Mouse (Mus musculus) c-Kit-positive CD71-negative TER-119-negative erythroid progenitor cells, embryonic 14.5 days (primary cell): ENCODE data around the gene Sema3e.

Experiments
- DNase-seq: peaks from one replicate; pipeline ENCODE4 v3.0.0-alpha.2; 2013; ENCODE audit warnings: low read depth

Sema3e gene

DNA sequence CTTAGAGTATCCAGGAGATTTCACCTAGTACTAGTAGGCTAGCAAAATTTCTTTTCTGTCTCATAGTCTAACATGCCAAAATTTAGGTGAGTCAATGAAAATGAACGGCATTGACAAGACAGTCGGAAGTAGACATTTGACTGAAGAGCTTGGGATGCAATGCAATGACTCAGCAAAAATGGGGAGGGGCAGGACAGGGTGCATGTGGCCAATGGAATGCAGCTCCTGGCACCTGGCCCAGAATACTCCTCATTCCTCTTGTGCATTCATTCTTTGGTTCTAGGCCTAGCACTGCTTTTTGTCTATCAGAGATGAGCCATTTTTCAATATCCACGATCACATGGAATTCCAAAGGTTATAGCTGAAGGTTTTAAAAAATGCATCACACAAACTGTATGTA, 48.1 kb downstream of the Sema3e start:
- no peak for DNase-seq

DNA sequence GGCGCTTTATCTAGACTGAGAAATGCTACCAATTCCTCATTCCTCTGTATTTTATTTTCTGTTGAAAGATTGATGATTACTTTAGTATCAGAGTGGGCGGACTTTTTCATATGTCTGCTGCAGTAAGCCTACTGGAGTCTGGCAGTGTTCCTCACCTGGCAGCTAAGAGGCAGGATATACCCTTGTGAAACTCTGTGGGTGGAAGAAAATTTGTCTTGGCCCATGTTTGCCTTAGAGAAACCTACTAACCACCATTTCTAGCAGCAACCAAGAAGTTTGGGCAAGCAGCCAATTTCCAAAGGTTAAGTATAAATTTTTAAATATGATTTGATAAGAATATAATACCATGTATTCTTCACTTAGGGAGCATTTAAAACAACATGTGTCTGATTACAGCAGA, 63.0 kb downstream of the Sema3e start:
- no peak for DNase-seq

DNA sequence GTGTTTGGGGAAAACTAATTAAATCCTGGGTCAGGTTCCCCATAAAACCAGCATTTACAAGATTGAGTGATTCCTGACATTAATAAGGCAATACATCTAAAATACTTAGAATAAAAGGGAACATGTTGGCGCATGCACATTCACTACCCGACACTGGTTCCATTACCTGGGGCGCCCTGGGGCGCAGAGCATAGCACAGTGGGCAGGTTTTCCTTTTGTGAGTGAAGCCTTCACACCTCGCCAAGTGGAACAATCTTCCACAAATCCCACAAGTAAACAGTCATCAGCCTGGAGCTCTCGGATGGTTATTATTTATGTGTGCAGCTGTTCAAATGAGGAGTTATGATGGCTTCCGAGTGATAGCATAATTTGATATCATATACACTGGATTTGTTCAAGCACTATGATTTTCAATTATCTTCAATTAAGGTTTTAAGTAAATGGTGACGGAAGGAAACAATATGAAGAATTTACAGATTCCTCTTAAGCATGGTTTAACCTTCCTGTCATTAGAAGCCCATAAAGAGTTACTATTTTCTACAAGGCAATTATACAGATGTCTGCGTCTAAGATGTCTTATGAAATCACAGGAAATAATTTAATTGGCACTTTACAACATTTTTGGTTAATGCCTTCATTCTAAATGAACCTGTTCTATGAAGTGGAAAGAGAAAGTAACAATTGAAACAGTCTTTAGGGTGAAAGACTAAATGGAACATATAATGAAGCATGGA, 65.0 kb downstream of the Sema3e start:
- DNase-seq: no peak

DNA sequence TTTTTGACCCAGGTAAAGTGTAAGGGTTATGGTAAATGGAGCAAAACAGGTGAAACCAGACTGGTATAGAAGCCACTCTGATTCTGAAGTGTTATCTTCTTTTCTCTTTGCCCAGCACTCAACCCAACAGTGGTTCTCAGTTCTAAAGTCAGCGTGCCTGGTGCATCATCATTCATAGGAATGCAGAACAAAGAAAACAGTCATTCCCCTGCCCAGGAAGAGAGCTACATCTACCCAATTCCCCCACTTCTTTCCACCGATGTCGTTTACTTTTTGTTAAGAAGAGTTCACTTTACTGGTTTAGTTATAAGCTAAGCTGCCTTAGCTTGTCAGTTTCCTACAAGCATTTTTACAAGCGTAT, 65.5 kb downstream of the Sema3e start:
- DNase-seq: no peak

DNA sequence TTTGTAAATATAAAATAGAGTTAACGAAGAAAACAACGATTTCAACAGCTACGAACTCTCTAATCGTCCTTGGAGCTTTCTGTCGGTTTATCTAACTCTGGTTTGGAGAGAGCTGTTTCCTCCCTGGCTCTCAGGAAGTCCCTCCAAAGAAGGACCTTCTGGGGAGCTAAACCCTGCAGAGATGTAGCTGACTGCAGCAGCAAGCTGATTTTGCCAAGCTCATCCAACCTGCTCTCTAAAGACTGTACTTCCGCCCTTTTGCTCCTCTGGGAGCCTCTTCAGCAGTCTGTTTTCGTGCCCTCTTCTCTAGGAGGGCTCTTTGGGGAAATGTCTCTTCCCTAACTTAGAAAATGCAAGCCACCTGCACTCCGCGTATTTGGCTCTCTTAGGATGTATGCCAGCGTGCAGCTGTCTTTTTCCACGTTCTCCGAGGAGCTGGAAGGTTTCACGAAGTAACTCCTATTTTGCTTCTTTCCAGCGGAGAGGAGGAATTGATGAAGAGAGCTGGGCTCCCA, 67.2 kb downstream of the Sema3e start:
- DNase-seq: no peak

DNA sequence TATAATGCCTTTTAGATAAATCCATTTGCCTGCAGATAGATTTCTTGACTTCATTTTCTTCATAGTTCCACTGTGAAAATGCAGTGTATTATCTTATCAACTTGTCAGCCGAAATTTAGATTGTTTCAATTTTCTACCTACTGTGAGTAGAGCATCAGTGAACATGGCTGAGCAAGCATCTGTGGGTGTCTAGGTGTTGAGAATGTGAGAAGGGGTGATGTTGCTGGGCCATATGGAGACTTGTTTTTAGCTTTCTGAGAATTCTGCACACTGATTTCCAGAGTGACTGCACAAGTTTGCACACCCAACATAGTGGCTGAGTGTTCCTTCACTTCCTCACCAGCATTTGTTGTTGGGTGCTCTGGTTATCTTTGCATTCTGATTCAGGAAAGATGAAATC, 71.1 kb downstream of the Sema3e start:
- DNase-seq: no peak

DNA sequence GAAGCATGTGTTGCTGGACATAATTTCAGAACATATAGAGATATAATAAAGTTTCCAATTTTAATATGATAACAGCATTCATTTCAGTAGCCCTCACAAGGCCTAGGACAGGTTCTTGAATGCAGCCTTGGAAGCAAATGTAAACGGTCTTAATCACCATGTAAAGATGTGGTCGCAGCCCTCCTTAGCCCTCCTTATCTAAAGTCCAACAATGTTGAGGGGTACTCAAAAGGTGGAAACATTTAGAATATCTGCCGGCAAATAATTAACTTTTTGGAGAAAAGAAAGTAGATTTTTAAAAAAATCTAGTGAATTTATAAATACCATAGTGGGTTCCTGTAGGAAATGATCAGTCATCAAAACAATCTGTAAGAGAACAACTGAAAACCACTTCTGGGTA, 73.6 kb downstream of the Sema3e start:
- DNase-seq: no peak

DNA sequence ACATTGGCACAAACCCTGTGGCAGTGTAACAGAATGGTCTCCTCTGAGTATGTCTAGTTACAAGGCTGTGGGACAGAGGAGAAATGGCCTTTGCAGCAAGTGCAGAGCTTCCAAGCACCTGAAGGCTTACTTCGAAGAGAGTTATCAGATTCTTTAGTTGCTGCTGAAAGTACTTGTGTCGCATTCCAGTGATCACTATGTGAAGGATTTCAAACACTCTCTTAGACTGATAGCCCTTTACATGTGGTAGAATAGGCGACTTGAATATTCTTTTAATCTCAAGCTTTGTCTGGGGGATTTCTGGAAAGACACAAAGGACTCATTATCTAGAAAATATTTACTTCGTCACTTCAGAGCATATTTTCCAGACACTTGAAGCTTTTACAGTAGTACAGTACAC, 82.3 kb downstream of the Sema3e start:
- DNase-seq: no peak

DNA sequence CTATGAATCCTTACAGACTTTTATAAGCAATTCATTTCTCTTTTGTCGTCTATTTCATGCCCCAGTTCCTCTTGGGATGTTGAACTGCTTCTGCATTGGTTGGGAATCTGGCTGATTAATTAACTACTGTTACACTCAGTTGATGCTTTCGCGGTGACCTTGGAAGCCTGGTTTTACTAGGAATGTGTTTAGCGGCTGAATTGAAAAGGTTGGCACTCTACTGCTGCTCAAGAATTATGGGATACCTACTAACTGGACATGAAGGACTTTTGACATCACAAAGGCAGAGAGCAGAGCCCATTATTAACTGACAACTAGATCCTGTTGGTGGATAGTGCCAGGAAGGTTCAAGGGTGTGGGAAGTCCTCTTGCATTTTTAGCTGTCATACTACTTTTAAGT, 83.9 kb downstream of the Sema3e start:
- DNase-seq: no peak

DNA sequence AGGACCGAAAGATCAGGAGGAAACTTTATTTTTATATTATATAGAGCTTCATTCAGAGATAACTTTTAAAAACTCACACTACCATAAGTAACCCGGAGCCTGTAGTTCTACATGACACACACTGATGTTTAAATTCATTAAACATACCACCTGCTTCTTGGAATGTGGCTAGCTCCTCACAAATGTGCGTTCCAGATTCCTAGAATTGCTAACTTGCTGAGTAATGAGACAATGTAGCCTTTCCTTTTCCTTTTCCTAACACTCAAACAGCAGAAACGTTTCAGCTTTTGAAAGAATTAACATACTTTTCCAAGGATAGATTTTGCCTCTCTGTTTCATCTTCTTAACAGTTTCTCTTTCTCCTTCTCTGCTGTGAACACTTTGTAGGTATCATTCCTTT, 86.3 kb downstream of the Sema3e start:
- no peak for DNase-seq

DNA sequence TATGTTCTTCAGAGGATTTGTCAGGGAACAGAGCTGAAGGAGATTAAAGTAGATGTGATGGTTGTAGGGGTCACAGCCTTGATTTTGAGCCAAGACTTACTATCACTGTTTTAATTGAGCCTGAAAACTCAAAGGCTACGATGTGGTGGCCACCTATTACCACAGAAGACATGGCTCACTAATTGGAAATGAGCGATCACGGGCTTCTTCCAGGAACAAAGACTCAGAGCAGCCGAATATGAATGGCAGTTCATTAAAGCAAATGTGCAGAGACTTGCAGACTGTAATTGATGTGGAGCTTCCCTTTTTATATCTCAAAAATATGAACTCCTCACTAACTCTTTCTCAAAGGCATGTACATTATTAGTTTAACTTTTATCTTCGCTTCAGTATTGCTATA, 96.8 kb downstream of the Sema3e start:
- no peak for DNase-seq

DNA sequence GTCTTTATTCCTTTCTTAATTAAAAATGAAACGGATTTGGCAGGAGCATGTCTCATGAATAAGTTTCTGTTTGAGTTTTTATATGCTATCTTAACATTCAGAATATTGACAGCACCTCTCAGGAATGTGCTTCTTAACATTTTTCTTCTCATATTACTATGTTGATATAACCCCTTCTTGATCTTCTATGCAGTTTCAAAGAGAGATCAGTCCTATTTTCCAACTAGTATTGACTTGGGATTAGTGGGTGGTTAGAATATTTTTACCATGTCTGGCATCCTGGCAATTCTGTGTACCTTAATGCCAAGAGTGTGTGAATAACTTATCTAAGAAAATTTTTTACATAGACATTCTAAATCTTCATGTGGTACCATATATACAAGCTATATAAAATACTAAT, 101.5 kb downstream of the Sema3e start:
- no peak for DNase-seq

DNA sequence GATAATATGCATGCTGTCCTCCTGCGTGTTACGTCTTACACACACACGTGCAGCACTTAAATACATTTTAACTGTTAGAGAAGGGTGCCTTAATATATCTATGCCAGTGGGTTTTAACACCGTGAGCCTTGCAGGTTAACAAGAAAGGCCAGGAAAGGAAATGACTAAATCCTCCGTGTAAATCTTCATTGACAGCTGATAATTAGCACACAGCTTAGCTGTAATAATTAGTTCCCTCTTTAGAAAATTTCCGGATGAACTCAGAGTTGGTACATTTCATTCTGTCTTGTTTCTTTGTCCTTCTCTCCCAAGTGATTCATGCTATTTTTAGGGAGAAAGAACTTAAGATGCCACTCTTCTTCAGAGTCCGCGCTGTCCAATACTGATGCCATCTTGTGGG, 110.9 kb downstream of the Sema3e start:
- no peak for DNase-seq

DNA sequence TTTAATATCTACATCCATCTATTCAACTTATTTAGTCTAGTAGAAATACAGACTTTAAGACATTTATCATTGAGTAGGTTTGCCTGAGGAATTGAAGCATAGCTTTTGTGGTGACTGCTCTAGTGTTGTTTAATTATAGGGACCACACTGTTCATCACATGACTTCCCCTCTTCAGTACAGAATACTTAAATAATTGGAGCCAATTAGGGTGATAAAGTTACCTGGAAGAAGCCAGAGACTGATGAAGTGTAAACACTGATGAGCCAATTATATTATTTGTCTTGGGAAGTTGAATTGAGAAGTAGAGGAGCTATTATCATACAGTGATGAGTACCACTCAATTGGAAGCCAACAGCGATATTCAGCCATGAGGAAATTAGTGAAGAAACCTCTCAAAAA, 113.6 kb downstream of the Sema3e start:
- DNase-seq: no peak

DNA sequence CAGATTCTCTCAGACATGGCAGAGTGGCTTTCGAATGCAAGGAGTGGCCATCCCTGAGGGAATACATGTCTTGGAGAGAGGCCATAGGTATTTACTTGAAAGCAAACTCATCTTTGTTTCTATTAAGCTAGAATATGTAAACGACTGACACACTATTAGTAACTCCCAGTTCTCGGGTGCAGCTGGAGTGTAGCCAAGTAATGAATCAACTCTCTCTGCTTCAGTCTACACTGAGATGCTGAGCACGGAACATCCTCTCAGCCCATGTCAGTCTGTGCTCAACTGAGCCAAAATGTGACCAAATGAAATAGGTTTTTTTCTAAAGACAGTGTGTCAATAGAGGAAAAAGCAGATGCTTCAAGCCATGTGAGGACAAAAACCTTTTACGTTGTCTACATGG, 137.5 kb downstream of the Sema3e start:
- no peak for DNase-seq

DNA sequence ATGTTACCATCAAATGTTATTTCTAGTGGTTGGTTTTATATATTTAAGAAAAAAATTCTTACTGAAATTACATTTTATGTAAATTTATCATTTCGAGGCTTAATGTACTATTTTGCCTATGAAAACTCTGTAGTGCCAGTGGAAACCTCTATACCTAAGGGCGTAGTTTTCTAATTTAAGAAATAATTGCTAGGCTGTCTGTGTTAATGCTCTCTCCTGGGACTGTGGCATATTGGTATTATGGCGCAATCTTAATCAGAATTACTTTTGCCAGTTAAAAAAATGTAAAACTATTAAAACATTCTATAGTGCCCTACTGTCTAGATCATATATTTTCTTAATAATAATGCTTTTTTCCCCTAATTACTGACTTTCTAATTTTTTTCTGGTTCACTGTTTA, 138.2 kb downstream of the Sema3e start:
- no peak for DNase-seq

DNA sequence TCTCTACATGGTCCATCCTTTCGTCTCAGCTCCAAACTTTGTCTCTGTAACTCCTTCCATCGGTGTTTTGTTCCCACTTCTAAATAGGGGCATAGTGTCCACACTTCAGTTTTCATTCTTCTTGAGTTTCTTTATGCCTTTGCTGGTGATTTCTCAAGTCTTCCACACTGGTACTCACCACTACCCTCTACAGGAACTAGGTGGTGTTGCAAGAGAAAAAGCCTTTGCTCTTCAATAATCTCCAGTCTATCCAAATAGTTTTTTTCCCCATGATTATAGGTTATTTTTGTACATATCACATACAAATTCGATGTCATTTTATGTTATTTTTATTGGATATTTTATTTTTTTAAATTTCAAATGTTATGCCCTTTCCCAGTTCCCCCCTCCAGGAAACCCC, 142.7 kb downstream of the Sema3e start:
- no peak for DNase-seq

DNA sequence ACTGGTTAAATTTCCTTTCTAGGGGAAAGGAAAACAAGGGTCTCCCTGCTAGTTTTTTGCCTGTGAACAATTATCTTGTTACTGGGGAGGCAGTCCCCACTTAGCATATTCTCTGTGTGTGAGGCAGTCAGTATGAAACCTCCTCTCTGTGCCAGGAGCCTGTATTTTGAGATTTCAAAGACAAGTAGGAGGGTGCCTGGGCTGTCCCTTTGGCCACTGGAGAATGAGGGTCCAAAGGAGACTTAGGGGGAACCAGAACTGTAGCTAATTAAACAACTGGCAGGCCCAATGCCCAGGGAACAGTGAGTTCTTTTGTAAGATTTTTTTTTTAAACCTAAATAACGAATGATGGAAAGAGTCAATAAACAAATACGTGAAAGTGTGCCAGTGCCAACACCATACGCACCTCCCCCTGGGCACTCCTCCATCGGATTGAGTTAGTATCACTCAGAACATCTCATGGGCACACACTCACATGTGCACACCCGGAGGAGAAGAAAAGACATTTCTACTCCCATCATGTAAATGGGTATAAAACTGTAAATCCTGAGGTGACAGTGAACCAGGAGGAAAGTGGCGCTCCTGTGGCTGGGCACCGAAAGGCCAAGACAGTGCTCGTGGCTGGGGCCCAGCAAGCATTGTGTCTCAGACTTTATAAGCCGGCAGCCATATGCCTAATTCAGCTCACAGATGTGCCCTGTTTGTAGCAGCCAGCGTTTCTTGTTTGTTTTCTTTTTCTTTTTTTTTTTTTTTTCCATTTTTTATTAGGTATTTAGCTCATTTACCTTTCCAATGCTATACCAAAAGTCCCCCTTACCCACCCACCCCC, 148.5 kb downstream of the Sema3e start:
- DNase-seq: no peak

DNA sequence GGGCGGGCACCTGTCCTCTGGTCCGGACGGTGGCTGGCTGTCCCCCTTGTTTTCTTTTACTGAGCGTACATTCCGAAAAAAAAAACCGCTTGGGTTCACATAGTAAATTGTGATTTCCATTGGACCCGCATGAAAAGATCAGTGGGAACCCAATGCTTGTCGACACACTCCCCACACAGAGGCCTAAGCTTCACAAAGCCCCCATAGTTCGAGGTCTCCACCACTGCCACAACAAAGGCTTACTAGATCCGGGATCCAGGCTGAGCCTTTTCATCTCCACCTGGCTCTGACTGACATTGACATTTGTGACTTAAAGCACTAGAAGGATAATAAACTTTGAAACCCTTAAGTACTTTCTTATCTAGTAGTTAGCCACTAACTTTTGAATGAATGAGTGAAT, 155.5 kb downstream of the Sema3e start:
- DNase-seq: no peak

DNA sequence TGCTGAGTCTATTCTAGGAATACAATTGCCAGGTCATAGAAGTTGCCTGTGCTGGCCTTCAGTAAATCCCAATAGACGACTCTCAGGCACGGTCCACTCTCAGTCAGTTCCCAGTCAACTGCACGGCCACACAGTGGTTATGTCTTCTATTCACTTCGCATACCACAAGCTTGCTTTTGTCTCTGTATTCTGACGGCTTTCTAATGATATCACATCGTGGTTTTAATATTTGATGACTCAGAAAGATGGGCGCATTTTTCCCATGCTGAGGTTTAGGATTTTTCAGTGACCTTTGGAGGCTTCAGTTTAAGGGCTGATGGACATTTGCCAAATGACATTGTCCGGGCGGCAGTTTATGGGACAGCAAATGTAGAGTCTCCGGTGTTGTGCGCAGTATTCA, 157.1 kb downstream of the Sema3e start:
- no peak for DNase-seq

DNA sequence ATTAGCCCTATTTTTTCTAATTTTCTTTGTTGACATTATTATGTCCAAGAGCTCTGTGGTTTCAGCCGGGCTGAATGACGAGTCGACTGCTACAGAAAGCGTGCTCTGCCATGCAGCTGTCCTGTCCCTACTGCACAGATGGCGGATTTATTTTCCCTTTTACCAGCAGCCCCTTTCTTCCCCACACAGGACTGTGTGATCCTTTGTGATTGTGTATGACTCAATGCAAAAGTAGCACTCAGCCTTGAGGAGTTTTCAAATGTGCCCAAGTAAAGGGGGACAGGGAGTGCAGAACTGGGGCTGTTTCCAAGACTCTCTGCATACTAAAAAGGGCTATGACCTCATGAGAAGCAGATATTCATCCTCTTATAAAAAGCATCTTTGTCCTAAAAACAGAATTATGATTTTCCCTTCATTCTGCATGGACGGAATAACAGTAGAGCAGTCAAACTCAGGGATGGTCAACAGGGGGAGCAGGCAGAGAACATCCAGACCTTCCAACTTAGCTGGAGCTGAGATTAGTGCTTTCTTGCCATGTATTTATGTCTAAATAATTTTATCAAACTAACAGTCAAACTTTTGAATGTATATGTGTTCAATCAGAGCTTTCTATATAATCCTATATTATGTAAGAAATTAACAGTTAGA, 170.2 kb downstream of the Sema3e start:
- no peak for DNase-seq

DNA sequence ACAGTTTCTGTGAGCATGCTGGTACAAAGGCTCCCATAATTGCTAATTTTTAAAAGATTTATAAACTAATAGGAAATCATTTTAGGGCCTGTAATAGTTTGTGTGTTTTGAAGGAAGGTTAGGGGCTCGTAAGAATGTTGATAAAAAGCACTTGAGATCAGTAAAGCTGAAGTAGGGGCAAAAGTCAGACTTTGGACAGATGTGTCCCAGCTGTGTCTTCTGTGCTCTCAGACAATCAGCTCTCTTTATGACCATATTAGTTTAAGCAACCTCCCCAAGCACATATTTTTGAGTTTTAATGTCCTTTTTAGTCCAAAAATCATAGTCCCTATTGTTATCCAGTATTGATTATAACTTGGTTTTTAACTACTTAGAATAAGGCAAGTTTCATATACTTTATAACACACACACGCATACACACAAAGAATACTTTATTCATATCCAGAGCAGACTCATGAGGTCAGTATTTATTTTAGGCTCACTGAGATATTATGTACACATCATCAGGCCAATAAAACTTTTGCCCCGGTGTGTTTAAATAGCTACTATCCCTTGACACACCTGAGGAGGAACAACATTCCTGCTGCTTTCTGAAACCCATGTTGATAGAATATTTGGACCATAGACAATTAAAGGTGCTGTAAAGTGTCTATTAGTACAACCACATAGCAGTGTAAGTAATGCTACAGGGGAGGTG, 173.4 kb downstream of the Sema3e start:
- no peak for DNase-seq

DNA sequence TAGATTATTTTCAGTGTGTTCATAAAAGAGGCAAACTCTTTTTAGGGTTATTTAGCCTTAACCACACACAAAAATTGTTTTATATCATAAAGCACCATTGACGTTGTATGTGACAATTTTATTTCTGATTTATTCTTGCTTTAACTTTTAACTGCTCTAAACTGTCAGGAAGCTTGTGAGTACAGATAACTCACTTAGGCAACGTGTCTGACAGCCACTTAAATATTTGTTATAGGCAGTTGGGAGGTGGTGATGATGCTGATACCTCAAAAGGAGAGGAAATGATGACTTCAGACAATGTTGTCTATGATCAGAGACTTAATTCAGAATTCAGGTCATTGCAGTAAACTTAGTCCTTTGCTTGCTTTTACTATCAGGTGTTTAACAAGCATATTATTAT, 181.7 kb downstream of the Sema3e start:
- DNase-seq: no peak
